Comparison of ENCODE assay signal across 10 mouse cellular contexts in genomic region chr11:87007371-87007770, GRCm38 (mm10). TPM values are rescaled to one million over a fixed set of nuclear protein-coding genes. Genes with fewer than 3 reads are reported as not detected.
DNase-seq lines count a peak whose midpoint lies in the region; ATAC-seq lines count a peak whose summit lies in the region.
"Had no signal": no experiment of that assay in that cellular context is flagged by ENCODE, and none has a peak within 500 bp of the region (broad histone marks: within the 10 kb centered on the region; RNA-seq: fewer than 3 reads in every experiment).

No protein-coding gene starts in this region.

- peak; percentile 43 to 67 for DNase-seq in kidney, postnatal 4 days
- DNase-seq in kidney, postnatal 36 days: no peak
- DNase-seq in MN1 (ENCODE audit: low spot score) (peak; percentile 63), NIH3T3 (ENCODE audit: low read depth) (peak; percentile 85)
- no peak for DNase-seq in gastrocnemius, adult 18-20 months (ENCODE audit: low spot score)
- DNase-seq in adrenal gland, postnatal 10 days: no peak
- DNase-seq: adrenal gland, postnatal 25 days; cerebellum, postnatal 25 days had no signal

- no peak overlapping the region for H3K9ac ChIP-seq in hindbrain, embryonic 13.5 days

- peak overlapping the region; percentile 50 for H3K27ac ChIP-seq in hindbrain, embryonic 13.5 days

- no peaks in the 10 kb centered on the region for H3K4me1 ChIP-seq in hindbrain, embryonic 13.5 days (replicated peaks)

- H3K27me3 ChIP-seq in hindbrain, embryonic 13.5 days: no peaks in the 10 kb centered on the region

- H3K36me3 ChIP-seq in hindbrain, embryonic 13.5 days: no peaks in the 10 kb centered on the region
- H3K36me3 ChIP-seq: G1E had no signal

- no peak overlapping the region for H3K4me3 ChIP-seq in hindbrain, embryonic 13.5 days

- no peaks in the 10 kb centered on the region for H3K9me3 ChIP-seq in hindbrain, embryonic 13.5 days
- H3K9me3 ChIP-seq: G1E had no signal

- no peak for ATAC-seq in hindbrain, embryonic 13.5 days (ENCODE audit: low FRiP score)

- WGBS in hindbrain, embryonic 13.5 days: 5% methylated on average over 8 of the region's 8 CpGs

- H3K4me2 ChIP-seq in hindbrain, embryonic 13.5 days: no peak overlapping the region

RNA-seq across cellular contexts. Expression of gene Ypel2, which starts 13.9 kb away (rescaled TPM):
- polyA plus RNA-seq in hindbrain, embryonic 13.5 days (2015; fragmentation: Nextera tagmentation; extraction: Ambion mirVana): 4.7 and 5.0 TPM in 2 replicates
- 1 to 10 TPM; 6.4 to 9.4 TPM for total RNA-seq in gastrocnemius, adult 18-20 months (2021)
- 10 to 100 TPM; 16.1 to 28.3 TPM for total RNA-seq in adrenal gland, postnatal 10 days (2021)

Comparison
In these comparisons a context has a peak if more than half of its experiments do, and no peak if none do; other contexts are left out.
1. DNase-seq: peak in kidney, postnatal 4 days (2 of 2), MN1 (single experiment) and NIH3T3 (single experiment); none in kidney, postnatal 36 days (0 of 2), gastrocnemius, adult 18-20 months (single experiment) and adrenal gland, postnatal 10 days (single experiment).